Mouse (Mus musculus) gastrocnemius, adult 8-10 months (tissue): Measurements from ENCODE around the gene Tmeff2. TPM values are rescaled to one million over a fixed set of nuclear protein-coding genes. Genes with fewer than 3 reads are reported as not detected.

Experiments used
- DNase-seq, 2 experiments: peaks; one replicate each; pipeline ENCODE4 v3.0.0; 2022; ENCODE audit warnings: low spot score in 2 of 2
- total RNA-seq, 4 experiments: library from RNA; stranded (reverse); gene quantifications; 2 replicates each; pipeline ENCODE4 v1.2.4; 2022

The Tmeff2 gene
- total RNA-seq, 4 experiments from 2014 or later = 0.82 to 1.2 (median 1.0) TPM

GRCm38 (mm10) chr1:50979358-50980081 lies 79.1 kb downstream of the Tmeff2 start:
- no peak for DNase-seq

GRCm38 (mm10) chr1:50980591-50980990 lies 80.1 kb downstream of the Tmeff2 start:
- no peak for DNase-seq

GRCm38 (mm10) chr1:50981151-50981828 lies 80.8 kb downstream of the Tmeff2 start:
- DNase-seq = no peak

GRCm38 (mm10) chr1:50990661-50991060 lies 90.2 kb downstream of the Tmeff2 start:
- DNase-seq = no peak

GRCm38 (mm10) chr1:50994505-50994904 lies 94.1 kb downstream of the Tmeff2 start:
- DNase-seq = no peak

GRCm38 (mm10) chr1:50999793-51000192 lies 99.3 kb downstream of the Tmeff2 start:
- no peak for DNase-seq

- no peak for DNase-seq
Observed at GRCm38 (mm10) chr1:51008344-51008743, 107.9 kb downstream of the Tmeff2 start.

GRCm38 (mm10) chr1:51040249-51040648 lies 139.8 kb downstream of the Tmeff2 start:
- no peak for DNase-seq

DNA sequence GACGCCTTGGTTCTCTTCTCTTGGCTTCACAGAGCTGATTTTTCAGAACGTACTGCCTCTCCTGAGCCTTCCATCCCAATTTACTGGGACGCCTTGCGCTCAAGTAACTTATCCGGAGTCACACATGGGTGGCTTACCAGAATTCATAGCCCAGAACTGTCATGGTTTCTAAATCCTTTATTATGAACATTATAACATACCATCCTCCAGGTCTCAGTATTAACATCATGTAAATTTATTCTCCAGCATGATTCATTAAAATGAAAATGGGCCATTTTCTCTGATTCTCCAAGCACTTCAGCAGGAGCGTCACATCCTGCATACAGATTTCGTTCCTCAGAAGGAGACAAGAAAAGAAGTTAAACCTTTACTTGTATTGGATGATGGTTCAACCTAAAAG lies 144.4 kb downstream of the Tmeff2 start:
- DNase-seq = no peak

- DNase-seq = no peak
Observed at GRCm38 (mm10) chr1:51064549-51064948, 164.1 kb downstream of the Tmeff2 start.

- DNase-seq = no peak
Observed at GRCm38 (mm10) chr1:51065652-51066051, 165.2 kb downstream of the Tmeff2 start.

DNA sequence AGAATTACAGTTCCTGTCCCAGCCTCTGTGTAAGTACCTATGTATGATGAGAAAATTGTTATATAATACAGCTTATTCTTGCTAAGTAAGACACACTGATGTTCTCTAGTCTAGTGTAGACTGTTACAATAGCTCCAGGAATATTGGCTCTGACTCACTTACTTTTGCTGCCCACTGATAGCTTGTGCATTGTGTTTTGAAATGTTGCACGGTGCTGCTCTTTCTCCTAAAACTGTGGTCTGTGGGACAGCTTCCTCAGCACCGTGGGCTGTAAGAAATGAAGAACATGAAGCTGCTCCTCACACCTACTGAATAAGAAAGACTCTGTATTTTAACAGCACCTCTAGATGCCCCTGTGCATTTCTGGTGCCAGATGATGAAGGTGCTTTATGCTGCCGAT lies 168.4 kb downstream of the Tmeff2 start:
- DNase-seq = no peak

- DNase-seq = no peak
Observed at GRCm38 (mm10) chr1:51069288-51069687, 168.8 kb downstream of the Tmeff2 start.

- DNase-seq = no peak
Observed at GRCm38 (mm10) chr1:51074076-51074475, 173.6 kb downstream of the Tmeff2 start.

DNA sequence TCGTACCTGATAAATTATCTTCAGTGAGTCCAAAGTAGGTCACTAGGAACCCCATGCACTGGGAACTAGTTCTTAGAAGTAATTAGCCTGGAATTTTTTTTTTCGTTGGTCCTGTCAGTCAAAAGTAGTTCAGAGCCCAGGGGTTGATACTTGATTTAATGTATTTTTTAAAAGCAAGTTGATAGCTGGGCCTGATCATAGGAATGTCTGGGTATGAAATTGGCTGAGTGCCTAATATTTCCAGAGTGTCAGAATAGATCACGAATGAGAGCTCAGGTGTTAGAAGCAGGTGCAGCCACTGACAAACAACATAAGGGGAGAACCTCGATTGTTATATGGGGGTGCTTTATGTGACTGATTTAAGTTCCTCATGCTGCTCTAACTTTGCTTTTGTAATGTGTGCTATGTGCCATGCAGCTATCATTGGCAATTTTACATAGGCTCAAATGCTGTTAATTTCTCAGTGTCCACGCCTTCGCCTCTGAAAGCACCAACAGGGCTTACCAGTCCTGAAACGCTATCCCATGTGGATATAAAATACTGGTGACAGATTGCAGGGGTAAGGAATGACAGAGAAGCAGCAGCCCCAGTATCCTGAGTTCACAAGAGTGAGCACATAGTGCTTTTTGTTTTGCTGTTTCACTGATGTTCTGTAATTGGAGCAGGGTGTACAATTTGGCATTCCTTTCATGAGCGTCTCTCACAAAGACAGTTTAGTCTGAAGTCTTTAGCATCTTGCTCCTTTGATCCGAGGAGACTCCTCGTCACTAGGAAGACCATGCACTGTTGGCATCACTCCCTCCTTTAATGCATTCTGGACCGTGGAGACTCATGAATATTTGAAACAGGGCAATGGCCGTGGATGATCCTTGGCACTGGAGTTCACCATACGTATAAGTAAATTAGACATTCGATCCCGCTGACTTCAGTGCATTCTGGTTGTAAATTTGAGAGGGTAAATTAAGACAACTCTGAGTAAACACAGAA lies 175.6 kb downstream of the Tmeff2 start:
- DNase-seq = no peak

DNA sequence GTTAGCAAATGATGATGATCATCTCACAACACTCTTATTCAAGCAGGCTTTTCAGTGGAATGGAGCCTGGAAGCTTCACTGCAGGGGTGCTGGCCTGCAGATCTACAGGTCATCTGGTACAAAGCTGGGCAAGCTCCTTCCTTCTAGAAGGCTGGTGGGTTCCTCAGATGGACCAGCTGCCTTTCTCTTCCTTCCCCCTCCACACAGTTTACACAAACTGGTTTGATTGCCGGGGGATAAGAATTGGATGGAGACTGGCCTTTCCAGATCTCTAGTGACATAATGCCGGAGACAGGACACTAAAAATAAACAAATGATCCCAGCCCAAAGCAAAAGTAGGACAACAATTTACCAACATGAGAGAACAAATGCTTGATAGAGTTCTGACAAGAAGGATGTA lies 188.5 kb downstream of the Tmeff2 start:
- DNase-seq = no peak

DNA sequence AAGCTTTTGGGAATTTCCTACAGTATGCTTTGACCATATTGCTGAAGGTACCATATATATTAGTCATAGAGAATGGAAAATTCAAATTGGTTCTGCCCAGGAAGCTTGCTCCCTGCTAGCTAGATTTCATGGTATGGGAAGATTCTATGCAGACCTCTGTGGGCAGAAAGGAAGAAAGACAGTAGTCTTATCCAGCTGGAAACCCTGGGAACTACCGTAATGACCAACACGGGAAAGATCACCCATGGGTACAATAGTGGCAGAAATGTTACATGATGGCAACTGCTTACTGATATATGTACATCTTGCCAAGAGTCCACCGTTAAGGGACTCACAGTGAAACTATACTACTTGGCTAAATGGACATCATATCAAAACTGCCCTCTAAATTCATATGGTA lies 189.4 kb downstream of the Tmeff2 start:
- DNase-seq = no peak

DNA sequence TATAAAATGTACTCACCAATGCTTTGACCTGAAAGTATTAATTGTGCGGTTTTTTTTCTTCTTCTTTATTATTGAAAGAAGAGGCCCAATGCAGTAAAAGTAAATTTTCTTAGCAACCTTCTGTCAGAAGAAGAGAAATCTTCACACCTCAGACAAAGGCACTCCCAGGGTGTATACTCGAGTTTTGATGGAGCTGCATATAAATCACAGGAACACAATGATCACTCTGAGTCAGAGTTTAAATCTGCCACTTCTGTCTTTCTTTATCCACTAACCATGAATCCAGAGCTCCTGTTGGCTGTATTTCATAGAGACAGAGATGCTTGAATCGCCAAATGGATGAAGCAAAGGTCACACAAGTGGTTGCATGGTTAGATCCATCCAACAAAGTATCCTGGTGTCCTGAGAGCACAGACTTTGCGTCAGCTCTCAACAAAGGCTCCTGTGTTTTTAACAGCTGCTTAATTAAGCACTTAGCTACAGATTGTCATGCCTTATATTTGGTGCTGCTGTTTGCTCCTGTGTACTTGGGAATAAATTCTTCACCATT lies 189.8 kb downstream of the Tmeff2 start:
- DNase-seq = no peak

GRCm38 (mm10) chr1:51094713-51095112 lies 194.3 kb downstream of the Tmeff2 start:
- no peak for DNase-seq

- no peak for DNase-seq
Observed at GRCm38 (mm10) chr1:51096848-51097598, 196.6 kb downstream of the Tmeff2 start.
